Mouse (Mus musculus) midbrain, embryonic 11.5 days (tissue): Measurements from ENCODE around the gene Zp1. TPM values are rescaled to one million over a fixed set of nuclear protein-coding genes. Genes with fewer than 3 reads are reported as not detected.

Source experiments
- ATAC-seq: fragments of 200-750 bp; cut with Nextera tagmentation; 2 replicates; pipeline ENCODE4 v1.8.0; 2017; ENCODE audit warnings: moderate TSS enrichment, moderate library complexity; ENCODE audit not compliant: low FRiP score
- DNase-seq: peaks from one replicate; pipeline ENCODE4 v3.0.0; 2015; ENCODE audit warnings: low spot score; ENCODE audit errors: missing footprints
- H3K27ac ChIP-seq: fragments of 300-500 bp; sonication (generic); 2 replicates; pipeline ENCODE4 v1.5.1; 2014; ENCODE audit warnings: low read depth, low read length
- H3K27me3 ChIP-seq: fragments of 300-500 bp; sonication (generic); 2 replicates; pipeline ENCODE4 v1.6.1; 2014; ENCODE audit warnings: mild to moderate bottlenecking, low read length, moderate library complexity, mixed read lengths; ENCODE audit not compliant: control insufficient read depth, insufficient read depth
- H3K36me3 ChIP-seq: fragments of 300-500 bp; sonication (generic); 2 replicates; pipeline ENCODE4 v1.6.1; 2014; ENCODE audit warnings: mild to moderate bottlenecking, low read length, moderate library complexity, mixed read lengths; ENCODE audit not compliant: control insufficient read depth, insufficient read depth
- H3K4me1 ChIP-seq: fragments of 300-500 bp; sonication (generic); 2 replicates; pipeline ENCODE4 v1.6.1; 2014; ENCODE audit warnings: low read length; ENCODE audit not compliant: control insufficient read depth, insufficient read depth
- H3K4me2 ChIP-seq: fragments of 300-500 bp; sonication (generic); 2 replicates; pipeline ENCODE4 v1.6.1; 2014; ENCODE audit warnings: mild to moderate bottlenecking, moderate library complexity
- H3K4me3 ChIP-seq: fragments of 300-500 bp; sonication (generic); 2 replicates; pipeline ENCODE4 v1.5.1; 2014; ENCODE audit warnings: low read depth, low read length
- H3K9ac ChIP-seq: fragments of 300-500 bp; sonication (generic); 2 replicates; pipeline ENCODE4 v1.6.1; 2014; ENCODE audit warnings: low read length
- H3K9me3 ChIP-seq: fragments of 300-500 bp; sonication (generic); 2 replicates; pipeline ENCODE4 v1.6.1; 2016; ENCODE audit warnings: low read length; ENCODE audit not compliant: control insufficient read depth
- WGBS: fragments of 180-500 bp; shearing (Covaris S2); extraction: QIAGEN DNeasy Blood & Tissue Kit; methylation state at CpG from one replicate; pipeline ENCODE4 v1.1.7; 2014; 5-methylcytosine and 5-hydroxymethylcytosine counted together
- polyA plus RNA-seq: library from polyadenylated mRNA; unstranded; fragments of >200 nt; fragmentation: Nextera tagmentation; extraction: Ambion mirVana; gene quantifications from 2 replicates; pipeline ENCODE4 v1.2.1, GENCODE M21; 2014

Gene Zp1
- polyA plus RNA-seq, result 0.22 TPM in 1 of 2 replicates, not detected in the other

GRCm38 (mm10) chr19:10920532-10920931, at the start of gene Zp1:
Zp1 (minus strand) TSS chr19:10920632.
- Histone ChIP-seq H3K36me3 (no peaks in the 10 kb centered on the region), H3K9me3 (no peaks in the 10 kb centered on the region), H3K9ac (no peak within 1 kb of the TSS), H3K4me1 (no peaks in the 10 kb centered on the region), H3K4me3 (no peak within 1 kb of the TSS), H3K27me3 (no peaks in the 10 kb centered on the region), H3K4me2 (no peak within 1 kb of the TSS), H3K27ac (no peak within 1 kb of the TSS)
- no peak for ATAC-seq
- WGBS, result 72% methylated on average over 2 of the region's 2 CpGs
- DNase-seq, result no peak

- no peak overlapping the region for H3K4me3 ChIP-seq
- H3K9ac ChIP-seq, result no peak overlapping the region
- no peak for DNase-seq
- H3K4me2 ChIP-seq, result no peak overlapping the region
- H3K4me1 ChIP-seq, result no peaks in the 10 kb centered on the region
- no peak overlapping the region for H3K27ac ChIP-seq
- no peaks in the 10 kb centered on the region for H3K9me3 ChIP-seq
- H3K36me3 ChIP-seq, result no peaks in the 10 kb centered on the region
- 91% methylated on average over 7 of the region's 7 CpGs for WGBS
- no peaks in the 10 kb centered on the region for H3K27me3 ChIP-seq
- no peak for ATAC-seq
These were observed 48.1 kb upstream of the Zp1 start for GRCm38 (mm10) chr19:10968578-10968977.

- ATAC-seq, result no peak
- DNase-seq, result no peak
- H3K36me3 ChIP-seq, result no peaks in the 10 kb centered on the region
- no peak overlapping the region for H3K27ac ChIP-seq
- no peaks in the 10 kb centered on the region for H3K27me3 ChIP-seq
- H3K9me3 ChIP-seq, result no peaks in the 10 kb centered on the region
- 91% methylated on average over 7 of the region's 7 CpGs for WGBS
- H3K4me1 ChIP-seq, result no peaks in the 10 kb centered on the region
- H3K4me2 ChIP-seq, result no peak overlapping the region
- no peak overlapping the region for H3K4me3 ChIP-seq
- no peak overlapping the region for H3K9ac ChIP-seq
These were observed 45.3 kb upstream of the Zp1 start for GRCm38 (mm10) chr19:10965721-10966120.

- Histone ChIP-seq H3K27ac (no peak overlapping the region), H3K9ac (no peak overlapping the region), H3K9me3 (no peaks in the 10 kb centered on the region), H3K4me2 (no peak overlapping the region), H3K4me3 (no peak overlapping the region), H3K4me1 (no peaks in the 10 kb centered on the region; the same call in 1 of the 2 replicates), H3K27me3 (no peaks in the 10 kb centered on the region), H3K36me3 (no peaks in the 10 kb centered on the region)
- WGBS, result 48% methylated on average over 12 of the region's 12 CpGs
- ATAC-seq, result no peak
- DNase-seq, result peak; percentile 89
These were observed 39.5 kb upstream of the Zp1 start for GRCm38 (mm10) chr19:10959978-10960346.

GRCm38 (mm10) chr19:10959085-10959977, 38.9 kb upstream of the Zp1 start:
- ATAC-seq (peak; percentile 78; the same call in 1 of the 2 replicates), DNase-seq (peak; percentile 95)
- Histone ChIP-seq H3K27me3 (no peaks in the 10 kb centered on the region), H3K36me3 (no peaks in the 10 kb centered on the region), H3K4me3 (no peak overlapping the region), H3K4me1 (no peaks in the 10 kb centered on the region; the same call in 1 of the 2 replicates), H3K9me3 (no peaks in the 10 kb centered on the region), H3K9ac (no peak overlapping the region), H3K27ac (no peak overlapping the region), H3K4me2 (no peak overlapping the region)
- 30% methylated on average over 11 of the region's 11 CpGs for WGBS

- H3K27me3 ChIP-seq, result no peaks in the 10 kb centered on the region
- DNase-seq (peak; percentile 87), ATAC-seq (no peak)
- H3K4me1 ChIP-seq, result peaks cover 11% of the 10 kb centered on the region
- no peaks in the 10 kb centered on the region for H3K36me3 ChIP-seq
- H3K9ac ChIP-seq, result peak overlapping the region; percentile 4; the same call in 1 of the 2 replicates
- H3K9me3 ChIP-seq, result no peaks in the 10 kb centered on the region
- H3K27ac ChIP-seq, result no peak overlapping the region
- H3K4me3 ChIP-seq, result no peak overlapping the region
- 60% methylated on average over 11 of the region's 11 CpGs for WGBS
- no peak overlapping the region for H3K4me2 ChIP-seq
These were observed 31.8 kb upstream of the Zp1 start for GRCm38 (mm10) chr19:10952021-10952939.

GRCm38 (mm10) chr19:10949558-10949957, 29.1 kb upstream of the Zp1 start:
- peak overlapping the region; percentile 99 for H3K4me2 ChIP-seq
- H3K27me3 ChIP-seq, result no peaks in the 10 kb centered on the region
- ATAC-seq, result peak; percentile 10; the same call in 1 of the 2 replicates
- peaks cover 9% of the 10 kb centered on the region; the same call in 1 of the 2 replicates for H3K36me3 ChIP-seq
- H3K9ac ChIP-seq, result peak overlapping the region; percentile 59; the same call in 1 of the 2 replicates
- peak overlapping the region; percentile 50 for H3K4me3 ChIP-seq
- H3K27ac ChIP-seq, result no peak overlapping the region
- no peaks in the 10 kb centered on the region for H3K9me3 ChIP-seq
- 31% methylated on average over 9 of the region's 9 CpGs for WGBS
- H3K4me1 ChIP-seq, result peaks cover 18% of the 10 kb centered on the region
- DNase-seq, result peak; percentile 89

- Histone ChIP-seq H3K9ac (peak within 1 kb of the TSS; percentile 80), H3K4me1 (peaks cover 18% of the 10 kb centered on the region), H3K9me3 (no peaks in the 10 kb centered on the region), H3K36me3 (peaks cover 14% of the 10 kb centered on the region; the same call in 1 of the 2 replicates), H3K4me2 (peak within 1 kb of the TSS; percentile 99), H3K27me3 (no peaks in the 10 kb centered on the region), H3K4me3 (peak within 1 kb of the TSS; percentile 50), H3K27ac (no peak within 1 kb of the TSS)
- ATAC-seq, result peak; percentile 98
- WGBS, result under 1% methylated on average over 30 of the region's 30 CpGs
- DNase-seq, result peak; percentile 100
These were observed 28.7 kb upstream of the Zp1 start, which contains the start of gene Ccdc86 for GRCm38 (mm10) chr19:10949112-10949511. Ccdc86 (minus strand) TSS chr19:10949266.
